Mouse (Mus musculus): ENCODE data around the gene Rph3a.
"Not testable (repeated sequence)": the region's sequence is repeated elsewhere in the genome, so short reads cannot be mapped to it uniquely, and the experiment has no call there.

Rph3a gene

DNA sequence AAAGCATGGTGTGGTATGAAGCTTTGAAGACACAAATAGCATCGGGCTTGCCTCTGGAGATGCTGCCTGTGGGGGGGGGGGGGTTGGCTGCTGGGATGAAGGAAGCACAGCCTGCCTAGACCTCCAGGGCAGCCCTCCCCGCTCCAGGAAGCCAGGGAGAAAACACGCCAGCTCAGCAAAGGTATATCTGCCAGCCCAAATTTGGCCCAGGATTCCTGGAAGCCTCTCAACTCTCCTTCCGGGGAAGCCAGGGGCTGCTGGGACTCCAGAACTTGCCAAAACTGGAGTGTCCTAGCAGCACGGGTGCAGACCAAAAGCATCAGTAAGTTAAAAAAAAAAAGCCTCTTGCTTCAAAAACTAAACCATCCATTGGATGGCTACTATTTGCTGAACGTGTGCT is 37.6 kb downstream of the Rph3a start:
- DNase-seq, result no peak

DNA sequence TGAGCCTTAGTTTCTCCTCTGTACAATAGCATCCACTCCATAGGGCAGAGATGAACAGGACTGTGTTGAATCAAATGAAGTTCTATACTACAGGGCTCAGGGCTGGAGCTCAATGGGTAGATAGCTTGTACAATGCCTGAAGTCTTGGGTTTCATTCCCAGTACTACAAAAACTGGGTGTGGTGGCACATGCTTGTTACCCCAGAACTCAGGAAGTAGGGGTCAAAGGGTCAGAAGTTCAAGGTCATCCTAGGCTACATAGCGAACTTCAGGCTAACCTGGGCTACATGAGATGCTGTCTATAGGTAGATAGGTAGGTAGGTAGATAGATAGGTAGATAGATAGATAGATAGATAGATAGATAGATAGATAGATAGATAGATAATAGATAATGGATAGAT is 38.6 kb downstream of the Rph3a start:
- no peak for DNase-seq

DNA sequence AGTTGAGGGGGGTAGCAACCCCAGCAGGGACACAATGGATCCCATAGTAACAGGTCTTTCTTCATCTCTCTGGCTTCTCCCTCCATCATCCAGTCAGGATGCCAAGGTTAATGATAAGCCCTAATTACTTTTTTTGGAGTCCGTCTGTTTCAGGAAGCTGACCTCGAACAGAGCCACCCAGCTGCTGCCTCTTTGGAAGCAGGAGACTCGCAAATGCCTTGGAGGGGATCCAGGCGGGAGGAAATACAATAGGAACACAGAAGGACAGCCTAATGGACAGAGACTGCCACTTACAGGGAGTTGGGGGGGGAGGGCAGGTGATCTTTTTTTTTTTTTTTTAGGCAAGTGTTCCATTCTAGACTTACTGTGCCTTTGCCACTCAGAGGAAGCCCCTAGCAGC is 40.2 kb downstream of the Rph3a start:
- DNase-seq, result no peak

DNA sequence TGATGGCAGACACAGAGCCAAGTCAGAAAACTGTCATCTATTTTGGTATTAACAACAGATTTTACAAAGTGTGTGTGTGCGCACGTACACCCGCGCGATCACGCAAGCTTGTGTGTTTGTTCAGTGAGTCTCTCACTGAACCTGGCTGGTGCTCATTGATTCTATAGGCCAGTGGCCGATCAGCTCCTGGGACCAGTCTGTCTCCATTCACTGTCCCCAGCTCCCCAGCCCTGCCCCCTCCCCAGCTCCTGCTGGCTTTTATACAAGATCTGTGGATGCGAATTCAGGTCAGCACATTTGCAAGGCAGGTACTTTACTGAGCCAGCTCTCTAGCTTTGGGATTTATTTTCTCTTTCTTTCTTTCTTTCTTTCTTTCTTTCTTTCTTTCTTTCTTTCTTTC is 41.1 kb downstream of the Rph3a start:
- DNase-seq, result no peak

DNA sequence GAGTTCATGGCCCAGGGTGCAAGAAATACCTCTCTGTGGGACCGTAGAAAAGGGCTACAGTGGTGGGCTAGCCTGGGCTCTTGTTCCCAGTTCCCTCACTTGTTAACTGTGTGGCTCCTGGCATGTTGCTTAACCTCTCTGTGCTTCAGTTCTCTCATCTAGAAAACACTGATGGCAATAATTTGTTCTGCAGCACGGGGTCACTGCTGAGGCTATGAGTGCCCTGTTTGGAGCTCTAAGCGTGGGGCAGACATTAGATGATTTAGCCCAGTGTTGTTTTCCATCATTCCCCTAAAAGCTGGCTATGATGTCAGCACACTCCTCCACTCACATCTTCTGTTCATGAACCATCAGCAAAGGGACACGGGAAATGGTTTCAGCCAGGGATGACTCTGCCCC is 41.8 kb downstream of the Rph3a start:
- DNase-seq, result no peak

DNA sequence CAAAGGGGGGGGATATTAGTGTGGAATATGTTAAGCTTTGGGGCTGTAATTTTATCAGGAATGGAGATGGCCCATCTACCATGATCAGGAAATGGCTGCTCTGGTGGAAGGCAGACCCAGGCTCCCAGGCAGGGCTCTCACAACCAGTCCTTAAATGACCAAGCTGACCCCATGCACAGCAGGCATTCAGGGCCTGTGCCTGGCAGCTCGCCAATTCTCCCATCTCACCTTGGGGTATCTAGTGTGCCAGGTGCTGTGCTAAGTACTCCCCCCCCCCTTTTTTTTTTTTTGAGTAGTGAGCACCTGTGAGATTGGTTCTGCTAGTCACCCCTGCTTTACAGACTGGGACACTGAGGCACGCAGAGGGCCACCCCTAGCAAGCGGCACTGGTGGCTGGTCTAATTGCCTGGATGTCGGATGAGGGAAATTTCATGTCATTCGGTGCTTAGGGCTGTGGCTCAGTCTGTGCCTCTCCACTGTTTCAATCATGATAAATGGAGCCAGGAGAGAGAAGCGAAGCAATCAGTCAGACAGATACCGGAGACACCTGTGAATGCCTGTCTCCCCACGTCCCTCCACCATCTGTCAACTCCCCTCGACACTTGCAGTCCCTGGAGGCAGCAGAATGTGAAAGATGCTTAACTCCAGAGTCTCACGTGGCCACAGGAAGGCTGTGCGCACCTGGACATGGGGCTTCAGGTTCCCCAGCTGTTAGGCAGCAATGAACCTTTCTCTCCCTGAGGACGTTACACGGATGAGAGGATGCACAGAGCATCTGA is 42.3 kb downstream of the Rph3a start:
- no peak for DNase-seq

GRCm38 (mm10) chr5:120966894-120967293 is 43.0 kb downstream of the Rph3a start:
- DNase-seq, result no peak

DNA sequence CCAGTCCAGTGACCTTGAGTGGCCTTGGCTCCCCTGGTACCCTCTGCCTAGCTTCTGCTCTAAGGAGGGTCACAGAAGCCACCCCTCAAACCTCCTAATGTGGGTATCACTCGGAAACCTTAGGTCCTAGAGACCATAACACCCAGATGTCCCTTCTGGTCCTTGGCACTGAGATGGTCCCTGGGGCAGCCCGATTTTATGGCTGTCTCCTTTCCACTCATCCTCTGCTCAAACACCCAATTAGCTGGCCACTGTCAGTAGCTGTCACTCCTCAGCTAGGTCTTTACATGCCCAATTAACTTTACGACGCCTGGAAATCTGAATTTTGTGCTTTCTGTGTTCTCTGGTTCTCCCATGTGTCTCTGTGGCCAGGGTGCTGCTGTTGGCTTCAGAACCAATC is 43.7 kb downstream of the Rph3a start:
- DNase-seq, result no peak

DNA sequence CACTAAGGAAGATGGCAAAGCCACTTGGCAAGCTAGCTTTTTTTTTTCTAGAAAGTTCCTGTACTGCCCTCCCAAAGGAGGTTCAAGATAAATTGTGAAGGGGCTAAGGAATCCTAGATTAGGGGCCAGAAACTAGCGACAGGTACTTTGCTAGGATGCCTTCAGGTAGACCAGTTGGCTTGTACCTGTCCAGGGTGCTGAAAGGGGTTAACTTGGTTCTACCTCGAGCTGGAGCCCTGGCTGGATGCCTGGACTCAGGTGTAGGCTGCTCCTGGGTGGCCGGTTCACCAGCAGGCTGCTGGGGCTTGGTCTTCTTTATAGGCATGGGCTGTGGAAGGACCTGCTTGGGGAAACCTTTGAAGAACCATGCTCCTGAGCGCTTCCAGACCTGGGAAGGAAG is 48.9 kb downstream of the Rph3a start:
- DNase-seq, result peak in 1 of 2 experiments; percentile 8

DNA sequence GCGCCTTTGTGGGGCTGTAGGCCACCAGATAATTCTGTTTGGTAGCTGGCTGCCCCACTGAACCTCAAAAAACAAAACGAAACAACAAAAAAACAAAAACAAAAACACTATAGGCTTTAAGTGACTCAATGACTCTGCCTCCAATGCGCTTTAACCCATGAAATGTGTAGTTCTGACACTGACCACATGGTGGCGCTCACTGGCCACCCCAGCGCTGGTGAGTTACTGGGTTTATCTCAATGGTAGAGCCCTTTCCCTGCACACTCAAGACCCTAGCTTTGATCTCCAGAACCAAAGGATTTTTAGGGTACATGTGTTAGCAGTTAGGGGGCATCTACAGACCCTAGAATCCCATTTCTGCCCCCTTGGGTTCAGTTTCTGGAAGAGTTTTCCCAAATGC is 55.9 kb downstream of the Rph3a start:
- peak in 1 of 2 experiments; percentile 17 for DNase-seq

DNA sequence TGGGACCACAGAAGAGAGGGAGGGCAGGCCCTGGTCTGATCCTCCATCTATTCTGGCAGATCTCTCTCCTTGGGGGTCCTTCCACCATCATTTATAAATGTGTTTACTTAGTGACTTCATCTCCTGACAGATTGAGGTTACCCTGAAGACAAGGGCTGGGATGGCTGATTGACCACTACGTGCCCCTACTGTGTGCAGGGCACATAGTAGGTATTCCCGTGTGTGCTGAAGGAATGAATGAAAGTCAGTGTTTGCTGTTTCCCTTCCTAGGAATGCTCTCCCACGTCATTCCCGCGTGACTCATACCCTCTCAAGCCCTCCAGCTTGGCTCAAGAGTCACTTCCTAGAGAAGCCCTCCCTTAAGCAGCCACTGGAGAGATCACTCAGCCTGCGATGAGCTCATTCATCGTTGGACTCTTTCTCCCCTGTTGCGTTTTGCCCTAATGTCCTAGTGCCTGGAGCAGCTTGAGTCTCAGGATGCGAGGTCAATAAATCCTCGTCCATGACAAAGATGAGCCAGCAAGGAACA is 57.6 kb downstream of the Rph3a start:
- DNase-seq, result no peak

DNA sequence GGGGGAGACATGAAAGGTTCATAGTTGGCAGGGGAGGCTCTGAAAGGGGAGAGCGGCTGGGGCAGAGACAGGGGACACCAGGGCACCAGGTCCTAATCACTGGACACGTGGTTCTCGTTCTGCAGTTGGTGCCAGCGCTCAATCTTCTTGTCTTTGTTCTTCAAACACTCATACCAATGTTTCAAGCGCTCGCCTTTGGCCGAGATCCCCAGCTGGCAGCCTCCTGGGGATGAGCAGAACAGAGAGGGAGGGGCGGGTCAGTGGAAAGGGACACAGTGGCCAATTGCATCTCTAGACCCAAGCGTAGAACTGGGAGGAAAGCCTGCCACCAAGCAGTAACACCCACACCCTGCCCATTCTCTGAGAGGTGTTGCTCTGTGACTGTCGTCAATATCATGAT is 67.8 kb downstream of the Rph3a start:
- no peak for DNase-seq

GRCm38 (mm10) chr5:120938586-120938985 is 71.3 kb downstream of the Rph3a start:
- DNase-seq, result no peak

DNA sequence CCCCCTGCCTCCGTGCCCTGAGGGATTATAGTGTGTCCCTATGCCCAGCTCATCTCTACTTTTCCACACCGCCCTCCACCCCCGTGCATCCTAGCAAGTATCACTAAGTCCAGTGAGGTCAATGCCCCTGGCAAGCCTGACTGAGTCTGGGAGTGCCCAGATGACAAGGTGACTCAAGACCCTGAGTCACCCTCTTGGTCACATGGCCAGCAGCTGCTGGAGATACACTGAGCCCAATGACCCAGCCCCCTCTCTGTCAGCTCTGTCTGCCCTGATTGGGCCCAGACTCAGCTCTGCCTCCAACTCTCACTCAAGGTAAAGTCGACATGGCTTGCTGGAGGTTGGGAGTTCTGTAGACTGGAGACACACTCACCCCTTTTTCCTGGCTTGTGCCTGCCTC is 72.1 kb downstream of the Rph3a start:
- DNase-seq, result no peak

- no peak for DNase-seq
These were observed 75.9 kb downstream of the Rph3a start for GRCm38 (mm10) chr5:120933966-120934365.

GRCm38 (mm10) chr5:120927036-120927435 is 82.9 kb downstream of the Rph3a start:
- no peak for DNase-seq

DNA sequence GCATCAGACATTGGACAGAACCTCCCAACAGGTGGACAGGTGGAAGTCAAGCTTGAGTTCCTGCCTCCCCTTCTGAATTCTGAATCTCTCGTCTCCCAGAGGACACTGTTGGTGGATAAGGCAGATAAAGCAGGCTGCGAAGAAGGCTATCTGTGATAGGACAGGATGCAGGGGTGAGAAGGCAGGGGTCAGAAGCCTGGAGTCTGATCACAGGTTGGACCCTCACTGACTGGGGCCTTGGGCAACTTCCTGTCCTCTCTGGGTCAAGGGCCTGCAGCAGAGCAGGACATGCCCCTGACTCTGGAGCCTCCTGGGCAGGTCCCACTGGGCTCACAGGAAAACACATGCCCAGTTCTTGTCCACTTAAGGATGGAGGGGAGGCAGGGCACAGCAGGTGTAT is 83.6 kb downstream of the Rph3a start:
- not testable (repeated sequence) for DNase-seq

DNA sequence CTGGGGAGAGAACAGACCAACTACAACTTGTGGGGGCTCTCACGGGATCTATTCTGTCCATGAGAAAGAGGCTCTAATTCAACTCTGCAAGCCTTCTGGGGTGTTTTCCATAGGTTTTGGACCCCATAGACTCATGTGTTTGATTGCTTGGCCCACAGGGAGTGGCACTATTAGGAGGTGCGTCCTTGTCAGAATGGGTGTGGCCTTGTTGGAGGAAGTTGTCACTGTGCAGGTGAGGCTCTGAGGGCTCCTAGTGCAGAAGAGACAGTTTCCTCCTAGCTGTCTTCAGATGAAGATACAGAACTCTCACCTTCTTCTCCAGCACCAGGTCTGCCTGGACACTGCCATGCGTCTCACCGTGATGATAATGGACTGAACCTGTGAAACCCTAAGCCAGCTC is 85.4 kb downstream of the Rph3a start:
- not testable (repeated sequence) for DNase-seq

DNA sequence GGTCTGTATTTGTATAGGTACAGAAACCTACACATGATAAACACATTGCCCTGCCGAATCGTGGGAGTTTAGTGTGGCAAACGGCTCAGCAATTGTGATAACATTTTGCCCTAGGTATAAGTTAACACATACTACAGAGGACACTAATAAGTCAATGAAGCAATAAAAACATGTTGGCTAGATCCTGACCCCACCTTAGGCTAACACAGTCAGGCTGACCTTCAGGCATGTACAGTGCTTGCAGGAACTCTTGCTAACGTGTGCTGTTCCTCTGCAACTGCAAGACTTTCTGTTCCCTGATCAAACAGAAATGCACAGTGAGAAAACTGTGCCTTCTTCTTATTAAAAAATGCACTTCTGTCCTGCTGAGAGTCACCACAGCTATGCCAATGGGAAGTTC is 85.9 kb downstream of the Rph3a start:
- DNase-seq, result no peak

DNA sequence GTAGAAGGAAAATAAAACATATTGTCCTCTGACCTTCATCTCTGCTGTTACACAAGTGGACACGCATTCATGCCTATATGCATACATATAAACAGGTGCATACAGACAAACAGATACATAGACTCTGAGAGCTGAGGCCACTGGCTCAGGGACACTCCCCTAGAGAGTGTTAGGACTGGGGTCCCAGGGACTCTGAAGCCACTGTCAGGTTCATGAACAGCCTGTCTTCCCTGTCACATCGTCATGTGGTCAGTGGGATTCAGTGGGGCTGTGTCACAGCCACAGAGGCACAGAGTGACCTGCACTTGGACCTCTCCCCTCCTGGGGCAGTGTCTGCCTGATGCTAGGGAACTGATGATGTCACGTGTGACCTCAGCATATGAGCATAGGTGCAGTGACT is 89.6 kb downstream of the Rph3a start:
- no peak for DNase-seq

DNA sequence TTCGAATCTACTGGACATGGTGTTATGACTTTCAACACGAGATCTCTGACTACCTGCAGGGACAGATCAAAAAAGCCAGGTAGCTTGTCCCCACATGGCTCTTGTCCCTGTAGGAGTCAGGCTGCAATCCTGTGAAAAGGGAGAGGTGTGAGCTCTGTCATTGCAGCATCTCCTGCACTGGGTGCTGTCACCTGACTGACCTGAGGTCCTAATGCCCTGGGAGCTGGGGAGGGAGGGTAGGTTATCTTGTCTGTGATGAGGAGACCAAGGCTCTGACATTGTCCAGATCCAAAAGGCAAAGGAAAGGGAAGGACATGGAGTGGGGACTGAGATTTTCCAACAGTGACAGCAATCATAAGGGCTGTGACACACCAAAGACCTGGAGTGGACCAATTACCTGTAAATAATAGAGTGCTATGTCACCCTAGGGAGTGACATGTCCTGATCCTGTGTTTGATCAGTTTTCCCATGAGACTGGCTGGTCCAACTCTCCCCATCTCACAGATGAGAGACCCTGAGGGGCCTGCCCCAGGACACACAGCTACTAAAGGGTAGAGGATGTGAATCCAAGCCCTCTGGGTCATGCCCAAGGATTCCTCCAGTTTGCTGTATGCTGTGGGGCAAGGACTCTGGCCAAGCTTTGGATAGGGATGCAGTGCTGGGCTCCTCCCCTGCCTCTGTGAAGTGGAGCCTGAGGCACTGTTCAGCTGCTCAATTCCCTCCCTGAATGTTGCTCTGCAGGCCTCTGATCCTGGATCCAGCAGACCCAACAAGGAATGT is 90.5 kb downstream of the Rph3a start:
- DNase-seq, result not testable (repeated sequence)

DNA sequence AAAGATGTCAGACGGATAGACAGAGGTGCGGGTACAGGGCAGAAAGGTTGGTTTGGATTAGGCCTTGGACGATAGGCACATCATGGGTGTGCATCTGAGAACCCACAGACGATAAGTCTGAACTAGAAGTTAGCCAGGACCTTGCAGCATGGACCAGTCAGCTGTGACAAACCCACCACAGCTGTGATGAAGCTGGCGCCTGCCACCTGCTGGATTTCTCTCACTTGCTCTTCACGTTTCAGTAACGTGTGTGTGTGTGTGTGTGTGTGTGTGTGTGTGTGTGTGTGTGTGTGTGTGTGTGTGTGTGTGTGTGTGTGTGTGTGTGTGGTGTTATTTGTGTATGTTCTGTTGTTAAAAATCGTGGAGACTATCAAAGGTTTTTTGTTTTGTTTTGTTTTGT is 95.7 kb downstream of the Rph3a start, which contains the start of gene Oas1d:
Gene Oas1d, plus strand, starts transcription at position 333 of the 400 bp plus-strand sequence.
- not testable (repeated sequence) for DNase-seq

- no peak for DNase-seq
These were observed 101.5 kb downstream of the Rph3a start for GRCm38 (mm10) chr5:120908196-120908920.
